Mouse (Mus musculus) stomach, embryonic 14.5 days (tissue): ENCODE results near the gene Atl3. TPM values are rescaled to one million over a fixed set of nuclear protein-coding genes. Genes with fewer than 3 reads are reported as not detected.

Experiments used
- ATAC-seq: fragments of 200-750 bp; cut with Nextera tagmentation; 2 replicates; pipeline ENCODE4 v1.8.0; 2017; ENCODE audit warnings: low read depth, moderate TSS enrichment; ENCODE audit not compliant: insufficient number of reproducible peaks, insufficient read depth, low FRiP score
- H3K27ac ChIP-seq: fragments of 300-500 bp; sonication (generic); 2 replicates; pipeline ENCODE4 v1.5.1; 2014; ENCODE audit warnings: mild to moderate bottlenecking, low read length, moderate library complexity, mixed read lengths
- H3K27me3 ChIP-seq: fragments of 300-500 bp; sonication (generic); 2 replicates; pipeline ENCODE4 v1.6.1; 2014; ENCODE audit warnings: low read length, control low read depth, mixed read lengths; ENCODE audit not compliant: control insufficient read depth, insufficient read depth
- H3K36me3 ChIP-seq: fragments of 300-500 bp; sonication (generic); 2 replicates; pipeline ENCODE4 v1.6.1; 2014; ENCODE audit warnings: mild to moderate bottlenecking, control low read depth, low read length, moderate library complexity, mixed read lengths; ENCODE audit not compliant: control insufficient read depth, insufficient read depth
- H3K4me1 ChIP-seq: fragments of 300-500 bp; sonication (generic); 2 replicates; pipeline ENCODE4 v1.6.1; 2014; ENCODE audit warnings: low read length, control low read depth, mixed read lengths; ENCODE audit not compliant: control insufficient read depth, insufficient read depth
- H3K4me2 ChIP-seq: fragments of 300-500 bp; sonication (generic); replicated peaks from 2 replicates; pipeline ENCODE4 v1.6.1; 2014; ENCODE audit warnings: low read depth, low read length, control low read depth
- H3K4me3 ChIP-seq: fragments of 300-500 bp; sonication (generic); 2 replicates; pipeline ENCODE4 v1.5.1; 2014; ENCODE audit warnings: low read depth, low read length, control low read depth
- H3K9ac ChIP-seq: fragments of 300-500 bp; sonication (generic); replicated peaks from 2 replicates; pipeline ENCODE4 v1.6.1; 2014; ENCODE audit warnings: low read depth, mild to moderate bottlenecking, control low read depth, low read length, moderate library complexity, mixed read lengths
- H3K9me3 ChIP-seq: fragments of 300-500 bp; sonication (generic); 2 replicates; pipeline ENCODE4 v1.6.1; 2016; ENCODE audit warnings: low read depth, low read length, control low read depth; ENCODE audit not compliant: control insufficient read depth
- WGBS: fragments of 180-500 bp; shearing (Covaris S2); extraction: QIAGEN DNeasy Blood & Tissue Kit; methylation state at CpG from one replicate; pipeline ENCODE4 v1.1.7; 2014; 5-methylcytosine and 5-hydroxymethylcytosine counted together
- polyA plus RNA-seq: library from polyadenylated mRNA; unstranded; fragments of >200 nt; fragmentation: Nextera tagmentation; extraction: Ambion mirVana; gene quantifications from 2 replicates; pipeline ENCODE4 v1.2.1, GENCODE M21; 2014

The Atl3 gene
- polyA plus RNA-seq, 1 experiment from 2014 or later = 21.0 TPM

- Histone ChIP-seq H3K9ac (no peak overlapping the region), H3K27ac (no peak overlapping the region), H3K9me3 (no peaks in the 10 kb centered on the region), H3K4me1 (no peaks in the 10 kb centered on the region), H3K36me3 (peaks cover 14% of the 10 kb centered on the region), H3K27me3 (no peaks in the 10 kb centered on the region), H3K4me2 (no peak overlapping the region), H3K4me3 (no peak overlapping the region)
- WGBS = 72% methylated on average over 4 of the region's 4 CpGs
- ATAC-seq = no peak
Observed at GRCm38 (mm10) chr19:7508026-7508425, 14.2 kb downstream of the Atl3 start.

GRCm38 (mm10) chr19:7516437-7516836 is 22.6 kb downstream of the Atl3 start:
- Histone ChIP-seq H3K27ac (no peak overlapping the region), H3K9me3 (no peaks in the 10 kb centered on the region), H3K9ac (no peak overlapping the region), H3K4me2 (no peak overlapping the region), H3K36me3 (peaks cover 18% of the 10 kb centered on the region; the same call in 1 of the 2 replicates), H3K4me1 (no peaks in the 10 kb centered on the region), H3K4me3 (no peak overlapping the region), H3K27me3 (no peaks in the 10 kb centered on the region)
- no peak for ATAC-seq
- WGBS = 83% methylated on average over 1 of the region's 1 CpGs

DNA sequence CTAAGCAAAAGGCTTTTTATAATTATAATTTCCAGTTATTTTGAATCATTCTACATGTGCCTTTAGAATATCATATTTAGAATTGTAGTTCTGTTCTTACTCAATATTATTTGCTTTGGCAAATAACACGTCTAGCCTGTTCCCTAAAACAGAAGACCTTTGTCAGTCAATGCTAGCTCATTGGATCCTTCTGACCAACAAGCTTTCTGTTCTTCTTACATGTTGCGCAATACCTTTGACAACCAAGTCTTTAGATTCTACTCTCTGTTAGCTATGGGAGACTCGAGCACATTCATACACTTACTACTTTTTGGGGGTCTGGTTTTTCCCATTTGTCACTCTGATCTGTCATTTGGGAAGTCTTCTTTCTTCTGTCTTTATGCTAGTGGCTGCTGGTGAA is 27.8 kb downstream of the Atl3 start:
- no peaks in the 10 kb centered on the region for H3K4me1 ChIP-seq
- H3K4me3 ChIP-seq = no peak overlapping the region
- H3K4me2 ChIP-seq = no peak overlapping the region
- H3K9me3 ChIP-seq = no peaks in the 10 kb centered on the region
- no peaks in the 10 kb centered on the region for H3K27me3 ChIP-seq
- WGBS = 92% methylated on average over 3 of the region's 3 CpGs
- H3K27ac ChIP-seq = no peak overlapping the region
- no peak overlapping the region for H3K9ac ChIP-seq
- peaks cover 35% of the 10 kb centered on the region for H3K36me3 ChIP-seq
- no peak for ATAC-seq

DNA sequence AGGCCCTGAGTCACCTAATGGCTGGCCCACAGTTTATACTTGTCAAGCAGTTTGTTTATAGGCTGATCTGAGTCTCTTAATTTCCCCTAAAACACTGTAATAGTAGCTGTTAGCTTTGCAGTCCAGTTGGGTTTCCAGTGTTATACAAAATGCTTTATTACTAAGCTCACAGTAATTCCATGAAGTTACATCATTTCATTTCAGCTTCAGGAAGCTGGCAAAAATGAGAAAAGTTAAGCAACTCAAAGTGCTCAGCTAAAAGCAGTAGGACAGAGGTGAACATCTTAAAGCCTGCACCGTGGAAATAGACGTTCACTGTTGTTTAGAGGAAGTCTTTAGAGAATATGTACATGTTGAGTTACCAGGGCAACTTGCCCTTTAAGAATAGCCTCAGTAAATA is 29.0 kb downstream of the Atl3 start:
- no peak overlapping the region for H3K4me3 ChIP-seq
- 93% methylated on average over 2 of the region's 2 CpGs for WGBS
- H3K27ac ChIP-seq = no peak overlapping the region
- H3K4me2 ChIP-seq = no peak overlapping the region
- H3K4me1 ChIP-seq = no peaks in the 10 kb centered on the region
- H3K27me3 ChIP-seq = no peaks in the 10 kb centered on the region
- H3K9ac ChIP-seq = no peak overlapping the region
- no peak for ATAC-seq
- no peaks in the 10 kb centered on the region for H3K9me3 ChIP-seq
- peaks cover 38% of the 10 kb centered on the region for H3K36me3 ChIP-seq

GRCm38 (mm10) chr19:7523292-7523691 is 29.5 kb downstream of the Atl3 start:
- WGBS = 96% methylated on average over 1 of the region's 1 CpGs
- Histone ChIP-seq H3K36me3 (peaks cover 38% of the 10 kb centered on the region), H3K27ac (no peak overlapping the region), H3K4me2 (no peak overlapping the region), H3K4me1 (no peaks in the 10 kb centered on the region), H3K9ac (no peak overlapping the region), H3K9me3 (no peaks in the 10 kb centered on the region), H3K4me3 (no peak overlapping the region), H3K27me3 (no peaks in the 10 kb centered on the region)
- ATAC-seq = no peak

- H3K4me3 ChIP-seq = no peak overlapping the region
- H3K9me3 ChIP-seq = no peaks in the 10 kb centered on the region
- H3K36me3 ChIP-seq = peaks cover 33% of the 10 kb centered on the region
- no peak overlapping the region for H3K4me2 ChIP-seq
- ATAC-seq = no peak
- no peak overlapping the region for H3K27ac ChIP-seq
- H3K27me3 ChIP-seq = no peaks in the 10 kb centered on the region
- H3K9ac ChIP-seq = no peak overlapping the region
- no peaks in the 10 kb centered on the region for H3K4me1 ChIP-seq
Observed at GRCm38 (mm10) chr19:7523781-7524180, 29.9 kb downstream of the Atl3 start.

GRCm38 (mm10) chr19:7524879-7525278 is 31.0 kb downstream of the Atl3 start:
- no peak overlapping the region for H3K27ac ChIP-seq
- no peaks in the 10 kb centered on the region for H3K4me1 ChIP-seq
- H3K9ac ChIP-seq = no peak overlapping the region
- no peak overlapping the region for H3K4me3 ChIP-seq
- peaks cover 39% of the 10 kb centered on the region for H3K36me3 ChIP-seq
- H3K9me3 ChIP-seq = no peaks in the 10 kb centered on the region
- ATAC-seq = no peak
- no peak overlapping the region for H3K4me2 ChIP-seq
- 71% methylated on average over 3 of the region's 3 CpGs for WGBS
- H3K27me3 ChIP-seq = no peaks in the 10 kb centered on the region

DNA sequence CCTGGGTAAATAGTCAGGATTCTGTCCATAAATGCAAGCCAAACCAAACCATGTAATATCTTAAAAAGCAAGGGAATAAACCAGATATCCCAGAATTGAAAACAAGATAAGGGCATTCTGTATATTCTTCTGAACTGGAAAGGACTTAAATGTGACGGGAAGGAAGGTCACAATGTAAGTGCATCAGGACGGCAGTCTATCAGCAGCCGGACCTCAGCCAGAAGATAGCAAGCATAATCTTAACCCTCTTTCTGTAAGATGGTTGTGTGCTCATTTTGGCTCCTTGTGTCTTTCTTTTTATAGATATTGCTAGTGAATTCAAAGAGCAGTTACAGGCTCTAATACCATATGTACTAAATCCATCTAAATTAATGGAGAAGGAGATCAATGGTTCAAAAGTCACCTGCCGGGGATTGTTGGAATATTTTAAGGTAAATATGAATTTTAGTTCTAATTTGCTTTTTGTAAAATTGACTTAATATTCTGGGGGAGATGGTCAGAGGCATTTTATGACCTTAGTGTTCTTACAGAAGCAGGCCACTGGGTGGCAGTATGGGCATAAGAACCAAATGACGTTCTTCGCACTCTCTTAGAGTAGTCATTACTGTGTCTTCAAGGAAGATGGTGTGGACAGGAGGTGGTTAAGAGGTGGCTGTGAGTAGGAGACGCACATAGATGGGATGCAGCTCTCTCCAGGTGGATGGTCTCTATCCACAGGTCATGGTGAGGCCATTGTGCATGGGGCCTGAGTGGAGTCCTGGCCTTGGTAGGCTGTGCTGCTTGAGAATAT is 35.0 kb downstream of the Atl3 start:
- no peak for ATAC-seq
- H3K4me2 ChIP-seq = no peak overlapping the region
- H3K27ac ChIP-seq = no peak overlapping the region

DNA sequence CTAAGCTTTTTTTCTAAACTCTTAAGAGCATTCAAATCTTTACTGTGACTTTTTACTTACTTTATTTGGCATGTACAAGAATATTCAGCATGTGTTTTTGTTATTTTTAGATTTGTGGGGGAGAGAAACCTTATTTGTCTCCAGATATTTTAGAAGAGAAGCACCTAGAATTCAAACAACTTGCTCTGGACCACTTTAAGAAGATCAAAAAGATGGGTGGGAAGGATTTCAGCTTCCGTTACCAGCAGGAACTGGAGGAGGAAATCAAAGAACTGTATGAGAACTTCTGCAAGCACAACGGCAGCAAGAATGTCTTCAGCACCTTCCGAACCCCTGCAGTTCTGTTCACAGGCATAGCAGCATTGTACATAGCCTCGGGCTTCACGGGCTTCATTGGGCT is 38.1 kb downstream of the Atl3 start:
- no peak for ATAC-seq
- H3K36me3 ChIP-seq = peaks cover 34% of the 10 kb centered on the region
- 93% methylated on average over 5 of the region's 5 CpGs for WGBS

More for the DNA sequence above, 35.0 kb downstream of the Atl3 start:
- Histone ChIP-seq H3K4me1 (no peaks in the 10 kb centered on the region), H3K9ac (no peak overlapping the region), H3K9me3 (no peaks in the 10 kb centered on the region), H3K4me3 (no peak overlapping the region), H3K27me3 (no peaks in the 10 kb centered on the region), H3K36me3 (peaks cover 34% of the 10 kb centered on the region)
- WGBS = 49% methylated on average over 7 of the region's 7 CpGs

More for the DNA sequence above, 38.1 kb downstream of the Atl3 start:
- Histone ChIP-seq H3K9me3 (no peaks in the 10 kb centered on the region), H3K4me3 (no peak overlapping the region), H3K27me3 (no peaks in the 10 kb centered on the region), H3K9ac (no peak overlapping the region), H3K27ac (no peak overlapping the region), H3K4me2 (no peak overlapping the region), H3K4me1 (no peaks in the 10 kb centered on the region)
